Mouse (Mus musculus) hindbrain, postnatal 0 days (tissue): ENCODE measurements at regions not wholly inside any gene's neighbourhood (a gene's known extent, or its start where the extent isn't known, plus 50 kb on each side); places are given as distances from the start of the nearest gene placed in this dataset.

Experiments used
- ATAC-seq: fragments of 200-750 bp; cut with Nextera tagmentation; 2 replicates; pipeline ENCODE4 v1.8.0; 2017; ENCODE audit warnings: mild to moderate bottlenecking, moderate TSS enrichment, moderate library complexity
- DNase-seq: peaks from one replicate; pipeline ENCODE4 v3.0.0-alpha.2; 2015; ENCODE audit warnings: low spot score
- H3K27ac ChIP-seq: fragments of 300-500 bp; sonication (generic); 2 replicates; pipeline ENCODE4 v1.5.1; 2014; ENCODE audit warnings: mild to moderate bottlenecking
- H3K27me3 ChIP-seq: fragments of 300-500 bp; sonication (generic); 2 replicates; pipeline ENCODE4 v1.6.1; 2014; ENCODE audit warnings: low read length, mixed read lengths; ENCODE audit not compliant: insufficient read depth
- H3K36me3 ChIP-seq: fragments of 300-500 bp; sonication (generic); 2 replicates; pipeline ENCODE4 v1.6.1; 2014; ENCODE audit warnings: low read length, mixed read lengths; ENCODE audit not compliant: insufficient read depth
- H3K4me1 ChIP-seq: fragments of 300-500 bp; sonication (generic); 2 replicates; pipeline ENCODE4 v1.6.1; 2014; ENCODE audit warnings: antibody characterized with exemption, low read length, mixed read lengths; ENCODE audit not compliant: insufficient read depth
- H3K4me2 ChIP-seq: fragments of 300-500 bp; sonication (generic); 2 replicates; pipeline ENCODE4 v1.6.1; 2014; ENCODE audit warnings: low read depth, mild to moderate bottlenecking, low read length, moderate library complexity, mixed read lengths
- H3K4me3 ChIP-seq: fragments of 300-500 bp; sonication (generic); 2 replicates; pipeline ENCODE4 v1.5.1; 2014; ENCODE audit warnings: low read length
- H3K9ac ChIP-seq: fragments of 300-500 bp; sonication (generic); replicated peaks from 2 replicates; pipeline ENCODE4 v1.6.1; 2014; ENCODE audit warnings: mild to moderate bottlenecking, low read length, moderate library complexity, mixed read lengths
- H3K9me3 ChIP-seq: fragments of 300-500 bp; sonication (generic); 2 replicates; pipeline ENCODE4 v1.6.1; 2016; ENCODE audit warnings: low read length, mixed read lengths
- CTCF ChIP-seq: IDR thresholded peaks from 2 replicates; pipeline ENCODE4 v1.5.1; 2016; ENCODE audit warnings: antibody characterized with exemption, control low read depth, low read depth
- WGBS: fragments of 180-500 bp; shearing (Covaris S2); extraction: QIAGEN DNeasy Blood & Tissue Kit; methylation state at CpG from one replicate; pipeline ENCODE4 v1.1.7; 2014; 5-methylcytosine and 5-hydroxymethylcytosine counted together

- DNase-seq, result no peak
Measured at GRCm38 (mm10) chr13:42536501-42537210, 143.8 kb upstream of the Phactr1 start.

GRCm38 (mm10) chr13:42538046-42538445, 142.4 kb upstream of the Phactr1 start:
- Histone ChIP-seq H3K4me1 (no peaks in the 10 kb centered on the region), H3K4me3 (no peak overlapping the region), H3K36me3 (no peaks in the 10 kb centered on the region), H3K27me3 (no peaks in the 10 kb centered on the region), H3K9me3 (no peaks in the 10 kb centered on the region), H3K9ac (no peak overlapping the region), H3K27ac (no peak overlapping the region), H3K4me2 (no peak overlapping the region)
- TF ChIP-seq CTCF, result no peak
- WGBS, result 88% methylated on average over 2 of the region's 2 CpGs
- DNase-seq, result no peak
- ATAC-seq, result no peak

More at GRCm38 (mm10) chr13:42536501-42537210, 143.8 kb upstream of the Phactr1 start:
- Histone ChIP-seq H3K36me3 (no peaks in the 10 kb centered on the region), H3K27ac (no peak overlapping the region), H3K4me2 (no peak overlapping the region), H3K4me3 (no peak overlapping the region), H3K9ac (no peak overlapping the region), H3K9me3 (no peaks in the 10 kb centered on the region), H3K4me1 (no peaks in the 10 kb centered on the region), H3K27me3 (no peaks in the 10 kb centered on the region)
- 70% methylated on average over 7 of the region's 7 CpGs for WGBS
- ATAC-seq, result no peak
- no peak for TF ChIP-seq CTCF

GRCm38 (mm10) chr13:42544536-42545094, 135.8 kb upstream of the Phactr1 start:
- Histone ChIP-seq H3K4me2 (no peak overlapping the region), H3K27me3 (no peaks in the 10 kb centered on the region), H3K27ac (no peak overlapping the region), H3K9ac (no peak overlapping the region), H3K36me3 (no peaks in the 10 kb centered on the region), H3K9me3 (no peaks in the 10 kb centered on the region), H3K4me1 (no peaks in the 10 kb centered on the region), H3K4me3 (no peak overlapping the region)
- DNase-seq (no peak), ATAC-seq (no peak)
- TF ChIP-seq CTCF, result no peak
- WGBS, result 85% methylated on average over 4 of the region's 4 CpGs

GRCm38 (mm10) chr13:42546389-42546788, 134.0 kb upstream of the Phactr1 start:
- Histone ChIP-seq H3K9ac (no peak overlapping the region), H3K4me1 (no peaks in the 10 kb centered on the region), H3K36me3 (no peaks in the 10 kb centered on the region), H3K9me3 (no peaks in the 10 kb centered on the region), H3K4me2 (no peak overlapping the region), H3K27me3 (no peaks in the 10 kb centered on the region), H3K27ac (no peak overlapping the region), H3K4me3 (no peak overlapping the region)
- WGBS, result 76% methylated on average over 4 of the region's 4 CpGs
- no peak for TF ChIP-seq CTCF
- ATAC-seq, result no peak
- no peak for DNase-seq

- Histone ChIP-seq H3K9ac (no peak overlapping the region), H3K27ac (no peak overlapping the region), H3K9me3 (no peaks in the 10 kb centered on the region), H3K4me1 (no peaks in the 10 kb centered on the region), H3K4me2 (no peak overlapping the region), H3K4me3 (no peak overlapping the region), H3K27me3 (no peaks in the 10 kb centered on the region), H3K36me3 (no peaks in the 10 kb centered on the region)
- no peak for TF ChIP-seq CTCF
- WGBS, result 76% methylated on average over 10 of the region's 10 CpGs
- no peak for ATAC-seq
- DNase-seq, result no peak
Measured at GRCm38 (mm10) chr13:42546851-42547250, 133.6 kb upstream of the Phactr1 start.

DNA sequence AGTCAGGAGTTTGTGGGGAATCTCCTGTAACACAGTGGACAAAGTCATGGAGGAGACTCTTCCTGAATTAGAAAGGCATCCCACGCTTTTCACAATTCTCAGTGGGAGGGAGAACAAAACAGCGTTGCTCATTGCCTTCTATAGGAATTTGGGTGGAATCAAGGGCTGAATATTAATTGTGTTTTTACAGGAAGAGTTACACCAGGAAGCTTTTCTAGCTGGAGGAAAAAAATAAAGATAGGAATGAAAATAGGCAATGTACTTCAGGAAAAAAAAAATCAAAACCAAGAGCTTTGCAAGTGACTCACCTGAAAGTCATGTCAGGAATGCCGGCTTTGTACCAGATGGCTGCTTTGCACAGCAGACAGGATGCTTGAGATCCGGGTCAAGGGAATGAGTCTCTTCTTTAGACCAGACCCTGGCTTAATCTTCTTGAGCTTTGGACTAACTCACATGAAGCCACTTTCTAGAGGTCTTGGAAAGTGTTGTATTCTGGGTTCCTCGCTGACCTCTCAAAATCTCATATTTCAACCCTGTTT, 131.3 kb upstream of the Phactr1 start:
- Histone ChIP-seq H3K9me3 (no peaks in the 10 kb centered on the region), H3K9ac (no peak overlapping the region), H3K4me3 (no peak overlapping the region), H3K4me2 (no peak overlapping the region), H3K27ac (no peak overlapping the region), H3K36me3 (no peaks in the 10 kb centered on the region), H3K27me3 (no peaks in the 10 kb centered on the region), H3K4me1 (no peaks in the 10 kb centered on the region)
- no peak for ATAC-seq
- no peak for TF ChIP-seq CTCF
- DNase-seq, result no peak
- WGBS, result 65% methylated on average over 5 of the region's 5 CpGs

- H3K4me2 ChIP-seq, result no peak overlapping the region
- no peak overlapping the region for H3K9ac ChIP-seq
- no peak for ATAC-seq
- H3K36me3 ChIP-seq, result no peaks in the 10 kb centered on the region
- H3K27ac ChIP-seq, result no peak overlapping the region
- H3K4me3 ChIP-seq, result no peak overlapping the region
- 94% methylated on average over 4 of the region's 4 CpGs for WGBS
- H3K27me3 ChIP-seq, result no peaks in the 10 kb centered on the region
- H3K9me3 ChIP-seq, result no peaks in the 10 kb centered on the region
- no peaks in the 10 kb centered on the region for H3K4me1 ChIP-seq
- no peak for DNase-seq
- TF ChIP-seq CTCF, result no peak
Measured at GRCm38 (mm10) chr13:42554961-42555360, 125.5 kb upstream of the Phactr1 start.
